Mouse (Mus musculus) kidney, postnatal 10 days (tissue): ENCODE data around the gene Fam161b.
A peak's percentile ranks its signal among the peaks of the same experiment; 100 is the strongest.

Source experiments
- DNase-seq: peaks from one replicate; pipeline ENCODE4 v3.0.0; 2021; ENCODE audit warnings: mixed read lengths

Gene Fam161b

GRCm38 (mm10) chr12:84361555-84362489 lies at the start of gene Fam161b, which contains the start of gene Coq6:
Gene Fam161b (minus strand): TSS chr12:84361833.
Gene Coq6 (plus strand): TSS chr12:84361657.
- DNase-seq: peak; percentile 97

- peak; percentile 94 for DNase-seq
These were observed 47.3 kb upstream of the Fam161b start, which contains the start of the genes Entpd5 and Bbof1 for GRCm38 (mm10) chr12:84408819-84409507. Gene Entpd5 (minus strand): TSS chr12:84409029. Gene Bbof1 (plus strand): TSS chr12:84409071.

- DNase-seq: no peak
These were observed 46.5 kb upstream of the Fam161b start for GRCm38 (mm10) chr12:84407874-84408818.

- DNase-seq: no peak
These were observed 45.6 kb upstream of the Fam161b start for GRCm38 (mm10) chr12:84407259-84407658.

GRCm38 (mm10) chr12:84404541-84404940 lies 42.9 kb upstream of the Fam161b start:
- no peak for DNase-seq

- peak; percentile 28 for DNase-seq
These were observed 41.3 kb upstream of the Fam161b start for GRCm38 (mm10) chr12:84402923-84403322.

- peak; percentile 45 for DNase-seq
These were observed 39.0 kb upstream of the Fam161b start for GRCm38 (mm10) chr12:84400653-84401052.

GRCm38 (mm10) chr12:84400068-84400467 lies 38.4 kb upstream of the Fam161b start:
- no peak for DNase-seq

GRCm38 (mm10) chr12:84399663-84400062 lies 38.0 kb upstream of the Fam161b start:
- DNase-seq: peak; percentile 32

GRCm38 (mm10) chr12:84399135-84399534 lies 37.5 kb upstream of the Fam161b start:
- DNase-seq: no peak

GRCm38 (mm10) chr12:84398629-84399028 lies 37.0 kb upstream of the Fam161b start:
- DNase-seq: no peak

GRCm38 (mm10) chr12:84397685-84398084 lies 36.1 kb upstream of the Fam161b start:
- DNase-seq: no peak

- DNase-seq: no peak
These were observed 35.5 kb upstream of the Fam161b start for GRCm38 (mm10) chr12:84396947-84397679.

- no peak for DNase-seq
These were observed 32.2 kb upstream of the Fam161b start for GRCm38 (mm10) chr12:84393847-84394246.

- no peak for DNase-seq
These were observed 31.0 kb upstream of the Fam161b start for GRCm38 (mm10) chr12:84392681-84393080.

GRCm38 (mm10) chr12:84390336-84390735 lies 28.7 kb upstream of the Fam161b start:
- no peak for DNase-seq

- DNase-seq: no peak
These were observed 27.3 kb upstream of the Fam161b start for GRCm38 (mm10) chr12:84388774-84389400.

GRCm38 (mm10) chr12:84388097-84388496 lies 26.5 kb upstream of the Fam161b start:
- DNase-seq: no peak

GRCm38 (mm10) chr12:84385408-84385807 lies 23.8 kb upstream of the Fam161b start:
- DNase-seq: no peak

GRCm38 (mm10) chr12:84384644-84385081 lies 23.0 kb upstream of the Fam161b start:
- DNase-seq: peak; percentile 59

- DNase-seq: no peak
These were observed 20.7 kb upstream of the Fam161b start for GRCm38 (mm10) chr12:84382369-84382768.
